Mouse (Mus musculus): ENCODE data around the gene U2af2.

GRCm38 (mm10) chr7:5053456-5054179 lies 8.3 kb upstream of the U2af2 start:
- no peak for TF ChIP-seq CTCF (IDR thresholded peaks at IDR 0.05; ENCODE audit: extremely low read depth, insufficient read length, insufficient replicate concordance, low read depth, low read length)
- no peak for TF ChIP-seq POLR2A (IDR thresholded peaks at IDR 0.05; ENCODE audit: low read depth, low read length)

All from small intestine, adult 2 months (tissue).